Mouse (Mus musculus) C2C12 (cell line): ENCODE data around the gene Sla2. TPM values are rescaled to one million over a fixed set of nuclear protein-coding genes. Genes with fewer than 3 reads are reported as not detected.

Source experiments
- H3K27me3 ChIP-seq: one replicate; pipeline ENCODE4 v1.6.1; 2011; ENCODE audit not compliant: control insufficient read depth, insufficient read depth, insufficient read length
- H3K36me3 ChIP-seq: one replicate; pipeline ENCODE4 v1.6.1; 2011; ENCODE audit not compliant: control insufficient read depth, insufficient read depth
- H3K4me3 ChIP-seq: one replicate; pipeline ENCODE4 v1.5.1; 2011; ENCODE audit warnings: mild to moderate bottlenecking, control low read depth; ENCODE audit not compliant: poor library complexity, insufficient read depth, severe bottlenecking
- H3K79me2 ChIP-seq: one replicate; pipeline ENCODE4 v1.6.1; 2011; ENCODE audit not compliant: control insufficient read depth, insufficient read depth
- H3K79me3 ChIP-seq: one replicate; pipeline ENCODE4 v1.6.1; 2011; ENCODE audit warnings: low read depth, control low read depth
- H3ac ChIP-seq: one replicate; pipeline ENCODE3; 2011; ENCODE audit warnings: low read depth; ENCODE audit not compliant: control insufficient read depth, insufficient read length
- CEBPB ChIP-seq: IDR thresholded peaks from one replicate; pipeline ENCODE4 v1.6.1; 2011; ENCODE audit warnings: low read depth, mild to moderate bottlenecking, control low read depth, moderate library complexity
- CTCF ChIP-seq: IDR thresholded peaks from one replicate; pipeline ENCODE4 v1.5.1; 2011; ENCODE audit not compliant: control insufficient read depth, insufficient read depth, insufficient read length
- FOSL1 ChIP-seq: IDR thresholded peaks from one replicate; pipeline ENCODE4 v1.8.0; 2011; ENCODE audit warnings: mild to moderate bottlenecking, low read length; ENCODE audit not compliant: poor library complexity, insufficient read depth, severe bottlenecking
- MAX ChIP-seq: IDR thresholded peaks from one replicate; pipeline ENCODE4 v1.6.1; 2011; ENCODE audit warnings: mild to moderate bottlenecking, control low read depth
- MYOD1 ChIP-seq: IDR thresholded peaks from one replicate; pipeline ENCODE4 v1.6.1; 2011; ENCODE audit warnings: low read depth; ENCODE audit not compliant: control insufficient read depth, insufficient read length
- MYOG ChIP-seq: IDR thresholded peaks from one replicate; pipeline ENCODE4 v1.6.1; 2011; ENCODE audit not compliant: control insufficient read depth, insufficient read length; ENCODE audit errors: extremely low read depth
- USF1 ChIP-seq: IDR thresholded peaks from one replicate; pipeline ENCODE4 v1.6.1; 2011; ENCODE audit warnings: low read depth, mild to moderate bottlenecking, control low read depth, moderate library complexity
- polyA plus RNA-seq: library from polyadenylated mRNA; unstranded; fragments of >200 nt; fragmentation: generic; extraction: Trizol; gene quantifications from one replicate; pipeline ENCODE4 v1.2.1, GENCODE M21; 2012; ENCODE audit warnings: missing spikeins

The Sla2 gene
- polyA plus RNA-seq, 1 experiment, result 0.13 TPM

DNA sequence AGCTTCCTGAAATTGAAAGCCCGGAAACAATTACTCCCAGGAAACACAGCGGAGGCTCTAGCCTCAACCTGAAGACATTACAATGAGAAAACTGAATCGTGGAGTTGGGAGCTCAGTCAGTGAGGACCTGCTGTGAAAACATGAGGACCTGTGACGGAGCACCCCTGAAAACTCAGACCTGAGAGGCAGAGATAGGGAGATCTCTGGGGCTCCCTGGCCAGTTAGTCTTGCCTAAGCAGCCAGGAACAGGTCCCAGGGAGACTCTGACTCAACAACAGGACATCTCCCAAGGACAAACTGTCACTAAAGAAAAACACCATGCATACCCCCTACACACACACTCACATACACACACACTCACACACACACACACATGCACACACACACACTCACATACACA is 11.4 kb upstream of the Sla2 start:
- no peak for TF ChIP-seq CTCF
- TF ChIP-seq MAX, result no peak
- TF ChIP-seq MYOD1, result no peak
- TF ChIP-seq USF1, result no peak
- TF ChIP-seq MYOG, result no peak
- no peak for TF ChIP-seq FOSL1
- TF ChIP-seq CEBPB, result no peak
- no peaks in the 10 kb centered on the region for H3K79me3 ChIP-seq

DNA sequence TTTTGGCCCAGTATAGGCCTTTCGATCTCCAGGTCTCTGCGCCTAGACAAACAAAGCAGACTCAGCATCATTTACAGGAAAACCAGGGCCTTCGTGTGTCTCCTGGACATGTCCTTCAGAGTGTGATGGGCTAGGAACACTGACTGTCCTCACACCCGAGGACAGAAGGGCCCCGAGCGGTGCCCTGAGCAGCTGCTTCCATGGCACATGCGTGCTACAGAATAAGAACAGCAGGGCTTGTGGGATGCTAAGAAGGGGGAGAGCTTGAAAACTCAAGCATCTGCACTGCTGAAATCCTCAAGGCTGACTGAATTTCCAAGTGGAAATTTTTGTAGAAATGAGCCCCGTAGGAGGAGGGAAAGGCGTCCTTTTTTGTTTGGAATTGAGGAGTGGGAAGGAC is 10.0 kb upstream of the Sla2 start:
- H3K4me3 ChIP-seq, result no peak overlapping the region
- no peaks in the 10 kb centered on the region for H3K36me3 ChIP-seq
- no peaks in the 10 kb centered on the region for H3K79me3 ChIP-seq
- no peak overlapping the region for H3ac ChIP-seq
- H3K27me3 ChIP-seq, result peaks cover 4% of the 10 kb centered on the region
- TF ChIP-seq MYOG (no peak), MAX (no peak), MYOD1 (no peak), CTCF (no peak), CEBPB (no peak), USF1 (no peak), FOSL1 (no peak)
- H3K79me2 ChIP-seq, result no peaks in the 10 kb centered on the region

More for the DNA sequence above, 11.4 kb upstream of the Sla2 start:
- H3K79me2 ChIP-seq, result no peaks in the 10 kb centered on the region
- no peak overlapping the region for H3K4me3 ChIP-seq
- H3K36me3 ChIP-seq, result no peaks in the 10 kb centered on the region
- peaks cover 4% of the 10 kb centered on the region for H3K27me3 ChIP-seq
- H3ac ChIP-seq, result no peak overlapping the region

DNA sequence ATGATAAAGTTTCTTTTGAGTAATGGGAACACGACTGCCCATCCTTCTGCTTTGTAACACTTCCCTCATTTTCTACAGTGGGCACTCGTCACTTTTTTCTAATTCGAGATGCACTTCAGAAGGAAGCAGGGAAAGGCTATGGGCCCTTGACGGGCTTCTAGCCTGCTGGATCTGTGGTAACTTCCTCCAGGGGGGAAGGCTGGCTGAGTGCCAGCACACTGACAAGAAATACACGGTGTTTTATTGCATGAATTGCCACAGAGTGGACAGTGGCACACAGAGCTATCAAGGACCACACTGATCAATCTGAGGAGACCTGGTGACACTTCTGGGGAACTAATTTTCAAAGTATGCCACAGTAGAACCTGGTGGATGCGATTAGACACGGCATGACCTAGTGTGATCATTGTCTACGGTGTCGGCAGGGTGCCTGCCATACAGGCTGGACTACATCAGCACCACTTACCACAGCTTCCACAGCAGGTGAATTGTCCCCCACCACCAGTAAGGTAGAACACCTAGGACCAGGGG is 9.5 kb upstream of the Sla2 start:
- Histone ChIP-seq H3K79me2 (no peaks in the 10 kb centered on the region), H3ac (no peak overlapping the region), H3K79me3 (no peaks in the 10 kb centered on the region), H3K27me3 (peaks cover 4% of the 10 kb centered on the region), H3K4me3 (no peak overlapping the region), H3K36me3 (no peaks in the 10 kb centered on the region)
- TF ChIP-seq CTCF, result no peak
- TF ChIP-seq USF1, result no peak
- TF ChIP-seq MAX, result no peak
- TF ChIP-seq FOSL1, result no peak
- no peak for TF ChIP-seq MYOD1
- TF ChIP-seq MYOG, result no peak
- no peak for TF ChIP-seq CEBPB

DNA sequence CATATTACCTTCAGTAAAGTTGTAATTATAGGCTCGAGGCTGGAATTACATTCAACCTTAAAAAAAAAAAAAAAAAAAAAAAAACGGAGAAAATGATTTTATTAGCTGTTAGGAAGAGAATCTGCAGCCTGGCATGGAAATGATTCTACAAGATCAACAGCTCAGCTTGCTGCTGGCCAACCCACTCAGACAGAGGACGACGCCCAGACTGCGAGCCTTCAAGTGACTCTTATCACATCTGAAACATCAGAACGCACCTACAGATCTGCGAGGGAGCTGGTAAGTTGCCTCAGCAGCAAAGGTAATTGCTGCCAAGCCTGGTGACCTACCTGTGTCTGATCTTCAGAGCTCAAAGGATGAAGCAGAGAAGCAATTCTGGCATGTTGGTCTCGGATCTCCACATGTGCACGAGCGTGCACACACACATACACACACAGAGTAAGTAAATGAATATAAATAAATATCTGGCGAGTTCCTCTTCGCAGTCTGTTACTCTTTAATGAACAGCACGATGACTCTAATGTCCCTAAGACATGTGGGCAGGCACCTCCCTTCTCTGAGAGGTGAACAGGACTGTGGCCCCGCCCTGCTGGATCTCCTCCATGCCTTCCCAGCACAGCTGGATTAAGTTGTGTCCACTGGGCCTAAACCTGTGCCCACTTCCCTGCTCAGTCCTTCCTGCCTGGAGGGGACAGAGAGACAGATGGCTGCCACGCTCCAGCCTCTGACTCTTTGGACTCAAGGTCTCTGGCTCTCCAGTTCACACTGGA is 7.7 kb upstream of the Sla2 start:
- Histone ChIP-seq H3K79me3 (no peaks in the 10 kb centered on the region), H3K4me3 (no peak overlapping the region), H3K79me2 (no peaks in the 10 kb centered on the region), H3K36me3 (no peaks in the 10 kb centered on the region), H3ac (no peak overlapping the region), H3K27me3 (peaks cover 4% of the 10 kb centered on the region)
- TF ChIP-seq CTCF (no peak), CEBPB (no peak), MAX (no peak), MYOG (no peak), MYOD1 (no peak), FOSL1 (no peak), USF1 (no peak)

DNA sequence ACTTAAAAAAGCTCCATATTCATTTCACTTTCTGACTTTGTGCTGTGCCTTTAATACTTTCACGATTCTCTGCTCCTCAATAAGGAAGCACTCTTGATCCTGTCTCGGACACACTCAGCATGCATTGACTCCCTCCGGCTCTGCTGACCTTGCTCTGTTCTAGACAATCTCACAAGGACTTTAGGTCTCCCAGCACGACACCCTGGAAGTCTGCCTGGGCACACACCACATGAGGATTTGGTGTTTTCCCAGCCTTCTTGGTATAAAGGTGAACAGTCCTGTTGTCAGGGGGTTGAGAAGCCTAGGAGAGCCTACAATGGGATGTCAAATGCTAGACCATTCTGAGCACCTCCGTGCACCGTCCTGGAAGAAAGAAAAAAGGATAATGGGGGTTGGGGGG is 5.8 kb upstream of the Sla2 start:
- no peaks in the 10 kb centered on the region for H3K79me3 ChIP-seq
- no peaks in the 10 kb centered on the region for H3K79me2 ChIP-seq
- TF ChIP-seq CEBPB (no peak), USF1 (no peak), MYOG (no peak), CTCF (no peak), FOSL1 (no peak), MAX (no peak), MYOD1 (no peak)
- no peak overlapping the region for H3K4me3 ChIP-seq
- H3ac ChIP-seq, result no peak overlapping the region
- no peaks in the 10 kb centered on the region for H3K36me3 ChIP-seq
- no peaks in the 10 kb centered on the region for H3K27me3 ChIP-seq
